Mouse (Mus musculus) heart, postnatal 0 days (tissue): ENCODE results near the gene Map9.

Experiments used
- CTCF ChIP-seq: IDR thresholded peaks from 2 replicates; pipeline ENCODE4 v1.5.1; 2016; ENCODE audit warnings: antibody characterized with exemption, control low read depth, low read depth
- EP300 ChIP-seq: IDR thresholded peaks from 2 replicates; pipeline ENCODE4 v1.6.1; 2016; ENCODE audit warnings: antibody characterized with exemption, low read depth

DNA sequence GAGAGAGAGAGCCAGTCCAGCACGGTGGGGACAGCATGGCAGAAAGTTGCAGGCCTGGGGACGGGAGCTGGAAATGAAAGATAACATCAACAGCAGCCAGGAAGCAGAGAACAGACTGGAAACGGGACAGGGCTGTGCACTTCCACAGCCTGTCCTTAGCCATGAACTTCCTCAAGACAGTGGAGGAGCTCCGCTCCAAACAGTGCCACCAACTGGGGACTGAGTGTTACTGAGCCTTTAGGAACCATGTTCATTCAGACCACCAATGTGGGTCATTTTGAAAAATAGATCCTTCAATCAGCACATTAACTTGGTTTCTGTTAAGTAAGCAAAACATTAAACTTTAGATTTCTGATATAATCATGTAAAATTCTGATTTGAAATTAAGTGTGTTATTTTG lies 4.6 kb downstream of the Map9 start:
- TF ChIP-seq EP300 (no peak), CTCF (peak; percentile 59)
